In the genomic region with DNA sequence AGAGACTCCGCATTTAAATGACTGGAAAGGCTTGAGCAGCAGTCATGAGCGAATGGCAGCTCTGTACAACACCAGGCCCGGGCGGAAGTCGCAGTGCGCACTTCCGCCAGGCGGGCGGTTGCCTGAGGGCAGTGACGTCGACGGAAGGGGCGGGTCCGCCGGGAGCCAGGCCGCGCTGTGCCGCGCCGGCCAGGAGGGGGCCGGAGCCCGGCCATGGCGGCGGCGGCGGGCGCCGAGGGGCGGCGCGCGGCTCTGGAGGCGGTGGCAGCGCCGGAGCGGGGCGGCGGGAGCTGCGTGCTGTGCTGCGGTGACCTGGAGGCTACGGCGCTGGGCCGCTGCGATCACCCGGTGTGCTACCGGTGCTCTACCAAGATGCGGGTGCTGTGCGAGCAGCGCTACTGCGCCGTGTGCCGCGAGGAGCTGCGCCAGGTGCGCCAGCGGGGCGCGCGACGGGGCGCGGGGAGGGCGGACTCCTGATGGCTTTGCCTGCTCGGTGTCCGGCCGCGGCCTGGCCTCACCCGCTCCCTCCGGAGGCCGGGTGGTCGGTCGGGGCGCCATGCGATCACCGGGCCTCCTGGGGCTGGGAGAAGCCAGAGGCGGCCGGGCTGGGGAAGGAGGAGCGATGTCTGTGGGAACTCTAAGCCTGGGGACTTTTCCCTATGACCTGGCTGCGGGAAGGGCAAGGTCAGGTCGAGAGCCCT, we compare ENCODE assay signal across 8 mouse cellular contexts. TPM values are rescaled to one million over a fixed set of nuclear protein-coding genes. Genes with fewer than 3 reads are reported as not detected.
DNase-seq lines count a peak whose midpoint lies in the region; ATAC-seq lines count a peak whose summit lies in the region.

Gene Zfp598 (plus strand): TSS at position 143 of the 701 bp plus-strand sequence.

- H3K27me3 ChIP-seq in hindbrain, embryonic 11.5 days (ENCODE audit: control insufficient read depth, insufficient read depth, low read length): no peaks in the 10 kb centered on the region

- peak; percentile 99 for ATAC-seq in hindbrain, embryonic 11.5 days (ENCODE audit: low FRiP score)

- H3K4me2 ChIP-seq in hindbrain, embryonic 11.5 days (replicated peaks; ENCODE audit: low read depth, low read length): peak within 1 kb of the TSS; percentile 75

- H3K4me3 ChIP-seq in hindbrain, embryonic 11.5 days (ENCODE audit: low read depth, low read length): peak within 1 kb of the TSS; percentile 100

- DNase-seq in MN1 (ENCODE audit: low spot score): peak; percentile 97
- DNase-seq in cerebellum, adult 9-10 months: peak; percentile 91
- peak; percentile 84 to 94 for DNase-seq in frontal cortex, adult 2 months (ENCODE audit: extremely low spot score in 1 of 2, low spot score in 1 of 2)
- peak; percentile 97 for DNase-seq in hindbrain, embryonic 11.5 days (ENCODE audit: low spot score)
- DNase-seq in layer of hippocampus, postnatal 10 days (ENCODE audit: low spot score in 2 of 2): peak; percentile 93 to 94
- peak; percentile 97 for DNase-seq in lung, postnatal 10 days
- DNase-seq in ovary, postnatal 36 days (ENCODE audit: low spot score): peak; percentile 95
- peak; percentile 97 for DNase-seq in thymus, postnatal 25 days

- peaks cover 3% of the 10 kb centered on the region for H3K4me1 ChIP-seq in hindbrain, embryonic 11.5 days (replicated peaks; ENCODE audit: control insufficient read depth, insufficient read depth, low read length)

- H3K27ac ChIP-seq in hindbrain, embryonic 11.5 days (ENCODE audit: low read depth, low read length): peak within 1 kb of the TSS; percentile 82

- H3K9ac ChIP-seq in hindbrain, embryonic 11.5 days (ENCODE audit: low read depth, low read length): peak within 1 kb of the TSS; percentile 96

- no peaks in the 10 kb centered on the region for H3K9me3 ChIP-seq in hindbrain, embryonic 11.5 days (ENCODE audit: control insufficient read depth, low read length)

- WGBS in hindbrain, embryonic 11.5 days: under 1% methylated on average over 70 of the region's 80 CpGs

- H3K36me3 ChIP-seq in hindbrain, embryonic 11.5 days (ENCODE audit: control insufficient read depth, insufficient read depth, low read length): no peaks in the 10 kb centered on the region

RNA-seq across cellular contexts. Expression of gene Zfp598, which starts in this region (rescaled TPM):
- 53.8 and 59.4 TPM in 2 replicates for polyA plus RNA-seq in frontal cortex, adult 2 months (2012; rRNA removed)
- 24.7 and 24.8 TPM in 2 replicates for polyA plus RNA-seq in hindbrain, embryonic 11.5 days (2014; fragmentation: Nextera tagmentation; extraction: Ambion mirVana)
- total RNA-seq in layer of hippocampus, postnatal 10 days (2021): 10 to 100 TPM; 40.1 to 43.6 TPM

Comparison
In these comparisons a context has a peak if more than half of its experiments do, and no peak if none do; other contexts are left out.
1. Peak in every context shown above with its lines: DNase-seq, ATAC-seq, H3K4me3 ChIP-seq and H3K27ac ChIP-seq.